Mouse (Mus musculus) cerebellum, adult 8-10 months (tissue): Measurements from ENCODE around the gene Eng.

Experiments used
- DNase-seq: peaks from one replicate; pipeline ENCODE4 v3.0.0; 2022

Eng gene

DNA sequence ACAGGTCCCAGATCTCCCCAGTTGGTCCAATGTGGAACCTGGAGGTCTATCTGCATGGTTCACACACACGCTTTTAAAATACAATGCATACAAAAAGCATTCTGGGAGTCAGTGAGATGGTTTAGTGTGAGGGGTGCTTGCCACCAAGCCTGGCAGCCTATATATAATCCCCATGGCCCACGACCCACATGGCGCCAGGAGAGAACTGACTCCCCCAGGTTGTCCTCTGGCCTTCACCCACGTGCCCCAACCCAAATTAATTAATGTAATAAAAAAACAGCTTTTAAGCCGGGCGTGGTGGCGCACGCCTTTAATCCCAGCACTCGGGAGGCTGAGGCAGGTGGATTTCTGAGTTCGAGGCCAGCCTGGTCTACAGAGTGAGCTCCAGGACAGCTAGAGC is 37.3 kb downstream of the Eng start:
- DNase-seq, result no peak

DNA sequence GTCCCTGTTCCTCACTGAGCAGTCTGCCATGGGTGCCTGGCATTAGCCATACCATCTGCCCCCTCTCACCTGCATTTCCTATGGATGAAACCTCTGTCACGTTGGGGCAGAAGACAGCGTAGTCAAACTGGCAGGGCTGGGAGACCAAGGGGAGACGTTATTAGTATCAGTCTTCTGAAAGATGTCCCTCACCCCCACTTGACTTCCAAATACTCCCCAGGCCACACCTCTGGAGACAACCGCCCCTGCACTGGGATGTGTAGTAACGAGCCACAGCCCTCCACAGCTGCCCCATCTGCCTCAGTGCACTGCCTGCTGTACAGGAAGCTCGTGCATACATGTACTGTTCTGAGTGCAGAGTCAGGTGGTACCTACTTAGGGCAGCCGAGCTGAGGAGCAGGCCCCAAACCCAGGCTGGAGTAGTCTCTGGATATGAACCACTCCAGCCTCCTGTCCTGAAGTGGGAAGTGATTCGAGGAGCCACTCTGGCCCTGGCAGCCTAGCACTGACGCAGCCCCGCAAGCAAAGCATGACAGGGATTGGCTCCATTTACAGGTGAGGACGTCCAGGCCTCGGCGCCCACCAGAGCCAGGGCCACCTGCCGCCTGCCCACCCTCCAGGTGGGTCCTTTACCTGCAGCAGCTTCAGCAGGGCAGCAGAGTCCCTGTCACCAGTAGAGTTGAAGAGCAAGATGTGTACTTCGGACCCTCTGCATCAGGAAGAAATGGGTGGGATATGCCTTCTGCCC is 38.5 kb downstream of the Eng start:
- no peak for DNase-seq

DNA sequence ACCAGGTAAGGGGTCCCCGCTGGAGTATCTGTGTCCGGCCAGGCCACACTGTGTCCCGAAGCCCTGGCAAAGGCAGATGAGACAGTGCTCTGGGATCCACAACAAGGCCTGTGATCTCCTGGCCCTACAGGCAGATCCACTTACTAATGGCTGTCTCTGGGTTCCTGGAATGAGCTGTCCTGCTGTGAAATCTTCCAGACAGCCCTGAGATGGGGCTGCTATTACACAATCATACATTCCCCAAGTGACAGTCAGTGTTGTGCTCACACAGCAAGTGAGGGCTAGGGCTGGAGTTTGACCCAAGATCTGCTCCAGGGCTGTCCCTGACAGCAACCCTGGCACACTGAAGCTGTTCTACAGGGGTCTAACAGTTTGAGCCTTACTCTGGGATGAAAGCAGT is 39.4 kb downstream of the Eng start:
- no peak for DNase-seq

DNA sequence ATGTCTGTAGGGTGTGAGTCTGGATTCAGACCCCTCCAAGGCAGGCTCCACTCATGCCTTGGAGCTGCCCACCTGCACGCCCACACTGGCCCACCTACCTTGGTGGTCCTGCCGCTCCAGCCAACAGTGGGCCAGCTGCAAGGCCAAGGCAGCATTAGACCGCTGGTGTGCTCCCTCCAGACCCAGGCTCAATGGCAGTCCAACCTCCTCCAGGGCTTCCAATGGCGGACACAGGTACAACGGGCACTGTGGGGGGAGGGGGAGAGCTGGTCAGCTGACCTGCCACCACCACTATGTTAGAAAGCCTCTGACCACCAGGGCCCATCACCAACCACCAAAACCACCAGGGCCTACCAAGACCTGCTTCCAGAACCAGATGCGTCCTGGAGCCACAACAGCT is 40.2 kb downstream of the Eng start:
- no peak for DNase-seq

DNA sequence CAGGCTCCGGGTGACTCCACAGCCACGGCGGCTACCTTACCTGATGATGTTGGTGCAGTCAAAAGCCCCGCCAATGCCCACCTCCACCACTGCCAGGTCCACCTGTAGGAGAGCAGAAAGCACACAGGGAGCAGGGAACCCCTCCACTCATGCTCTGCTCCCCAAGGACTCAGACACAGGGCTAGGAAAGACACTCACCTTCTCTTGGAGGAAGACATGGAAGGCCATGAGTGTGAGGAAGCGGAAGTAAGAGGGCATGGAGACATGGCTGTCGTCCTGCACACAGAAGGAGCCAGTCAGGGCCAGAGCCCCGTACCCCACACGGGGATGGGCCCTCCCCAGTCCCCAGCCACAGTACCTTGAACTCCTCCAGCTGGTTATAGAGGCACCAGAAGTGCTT is 41.2 kb downstream of the Eng start:
- no peak for DNase-seq

DNA sequence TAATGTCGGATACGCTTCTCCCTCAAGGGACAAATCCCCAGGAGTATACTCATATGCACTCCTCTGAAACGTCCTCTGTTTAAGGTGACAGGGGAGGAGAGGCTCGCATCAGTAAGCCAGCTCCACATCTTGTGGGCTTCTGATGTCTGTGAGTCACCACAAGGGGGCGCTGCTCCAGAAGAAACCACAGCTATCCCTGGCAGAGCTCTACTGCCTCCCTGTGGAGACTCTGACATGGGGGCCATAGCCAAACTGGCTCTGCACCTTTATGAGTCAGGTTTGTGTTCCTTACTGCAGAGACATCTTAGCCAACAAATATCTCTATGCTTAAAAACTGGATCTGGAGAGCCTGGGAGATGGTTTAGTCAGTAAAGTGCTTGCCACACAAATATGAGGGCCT is 43.0 kb downstream of the Eng start:
- peak; percentile 88 for DNase-seq

DNA sequence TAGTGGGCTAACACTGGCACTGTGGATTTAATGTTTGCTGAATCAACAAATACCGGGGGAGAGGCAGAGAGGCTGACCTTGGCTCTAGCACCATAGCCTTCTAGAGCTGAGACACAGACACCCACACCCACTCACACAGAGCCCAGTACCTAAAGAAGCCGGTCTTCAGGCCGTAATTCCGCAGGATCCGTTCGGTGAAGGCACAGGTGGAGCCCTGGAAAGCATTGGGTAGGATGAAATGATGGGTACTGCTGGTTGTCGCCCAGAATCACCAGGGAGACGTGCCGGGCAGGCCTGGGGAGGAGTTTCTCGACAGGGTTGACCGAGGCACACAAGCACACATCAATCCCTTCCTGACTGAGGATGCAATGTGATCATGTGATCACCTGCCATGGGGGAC is 44.6 kb downstream of the Eng start:
- DNase-seq, result no peak

DNA sequence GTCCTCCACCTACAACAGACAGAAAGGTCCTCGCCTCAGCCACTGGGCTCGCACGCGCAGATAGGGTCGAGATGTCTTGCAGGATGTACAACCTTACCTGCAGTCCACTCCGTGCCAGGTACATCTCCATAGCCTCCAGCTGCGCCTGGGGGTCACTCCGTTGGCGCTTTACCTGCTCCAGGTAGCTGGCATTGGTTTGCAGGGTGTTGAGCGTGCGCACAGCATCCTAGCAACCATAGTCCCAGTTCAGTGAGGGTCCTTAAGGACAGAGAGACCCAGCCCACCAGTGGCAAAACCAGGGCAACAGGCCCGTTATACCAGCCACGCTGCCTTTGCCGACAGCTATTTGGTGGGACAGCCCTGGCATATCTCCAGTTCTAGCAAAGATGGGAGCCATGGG is 46.1 kb downstream of the Eng start:
- DNase-seq, result no peak

DNA sequence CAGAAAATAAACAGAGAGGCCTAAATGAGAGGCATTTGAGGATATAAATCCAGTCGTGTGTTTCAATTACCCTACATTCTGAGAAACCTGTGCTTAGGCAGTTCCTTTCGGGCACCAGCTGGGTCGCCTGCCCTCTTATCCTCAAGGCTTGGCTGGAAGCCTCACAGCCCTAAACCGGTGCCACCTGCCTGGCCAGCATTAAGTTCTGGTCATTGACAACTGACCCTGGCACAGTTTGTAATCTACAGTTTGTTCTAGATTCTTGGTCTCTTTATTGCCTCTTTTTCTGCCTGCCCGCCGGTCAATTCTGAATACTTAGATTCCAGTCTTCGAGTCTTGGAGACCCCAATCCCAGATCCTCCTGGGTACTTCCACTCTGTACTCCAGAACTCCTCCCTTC is 46.9 kb downstream of the Eng start:
- no peak for DNase-seq

DNA sequence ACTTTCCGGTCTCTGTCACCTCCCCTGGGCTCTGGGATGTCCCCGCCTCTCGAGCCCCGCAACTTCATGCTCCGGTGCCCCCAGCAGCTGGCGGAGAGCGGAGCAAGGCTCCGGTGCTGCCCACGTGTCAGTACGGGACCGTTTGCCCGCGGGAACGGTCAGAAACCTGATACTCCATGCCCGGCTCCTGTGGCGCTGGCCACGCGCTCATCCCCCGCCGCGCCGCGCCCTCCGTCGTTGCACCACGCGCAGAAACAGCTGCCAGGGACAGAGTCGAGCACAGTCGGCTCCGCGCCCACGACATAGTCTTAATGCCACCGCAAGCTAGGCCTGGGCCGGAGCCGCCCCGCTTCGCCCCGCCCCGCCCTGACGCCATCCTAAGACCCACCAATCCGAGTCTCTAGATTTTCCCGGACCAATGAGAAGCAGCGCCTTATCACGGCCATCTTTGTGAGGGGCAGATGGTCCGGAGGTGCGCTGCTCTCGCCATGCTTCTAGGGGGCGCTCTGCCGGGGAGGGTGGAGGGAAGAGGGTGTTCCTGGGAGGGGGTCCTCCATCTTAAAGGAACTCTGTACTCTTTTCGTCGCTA is 47.5 kb downstream of the Eng start:
- peak; percentile 95 for DNase-seq

DNA sequence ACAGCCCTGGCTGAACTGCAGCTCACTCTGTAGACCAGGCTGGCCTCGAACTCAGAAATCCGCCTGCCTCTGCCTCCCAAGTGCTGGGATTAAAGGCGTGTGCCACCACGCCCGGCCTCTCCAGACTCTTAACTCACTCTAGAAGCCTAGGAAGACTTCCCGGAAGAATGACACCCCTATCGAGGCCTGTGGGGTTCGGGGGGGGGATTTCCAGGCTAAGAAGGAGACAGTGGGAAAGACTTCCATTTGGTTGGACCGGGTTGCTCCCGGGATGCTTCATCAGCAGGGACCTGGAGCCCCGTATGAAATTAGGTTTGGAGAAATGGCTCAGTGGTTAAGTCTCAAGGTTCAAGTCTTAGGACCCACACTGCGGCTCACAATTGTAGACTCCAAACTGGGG is 48.3 kb downstream of the Eng start:
- DNase-seq, result no peak

DNA sequence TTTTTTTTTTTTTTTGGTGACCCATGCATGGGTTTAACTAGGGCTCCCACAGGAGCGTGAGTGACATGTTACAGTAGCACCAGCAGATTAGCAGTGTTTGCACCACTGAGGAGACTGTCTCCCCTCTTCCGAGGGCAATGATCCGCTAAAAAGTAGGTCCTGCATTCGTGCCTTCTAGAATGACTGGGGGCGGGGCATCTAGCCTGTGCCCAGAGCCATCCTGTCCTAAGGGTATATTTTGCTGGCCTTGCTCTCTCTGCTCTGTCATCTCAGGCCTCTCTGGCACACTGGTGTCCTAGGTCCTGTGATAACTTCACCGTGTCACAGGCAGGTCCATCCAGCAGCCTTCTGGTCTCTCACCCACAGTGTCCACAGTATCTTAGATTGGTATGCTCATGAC is 53.3 kb downstream of the Eng start:
- DNase-seq, result no peak

DNA sequence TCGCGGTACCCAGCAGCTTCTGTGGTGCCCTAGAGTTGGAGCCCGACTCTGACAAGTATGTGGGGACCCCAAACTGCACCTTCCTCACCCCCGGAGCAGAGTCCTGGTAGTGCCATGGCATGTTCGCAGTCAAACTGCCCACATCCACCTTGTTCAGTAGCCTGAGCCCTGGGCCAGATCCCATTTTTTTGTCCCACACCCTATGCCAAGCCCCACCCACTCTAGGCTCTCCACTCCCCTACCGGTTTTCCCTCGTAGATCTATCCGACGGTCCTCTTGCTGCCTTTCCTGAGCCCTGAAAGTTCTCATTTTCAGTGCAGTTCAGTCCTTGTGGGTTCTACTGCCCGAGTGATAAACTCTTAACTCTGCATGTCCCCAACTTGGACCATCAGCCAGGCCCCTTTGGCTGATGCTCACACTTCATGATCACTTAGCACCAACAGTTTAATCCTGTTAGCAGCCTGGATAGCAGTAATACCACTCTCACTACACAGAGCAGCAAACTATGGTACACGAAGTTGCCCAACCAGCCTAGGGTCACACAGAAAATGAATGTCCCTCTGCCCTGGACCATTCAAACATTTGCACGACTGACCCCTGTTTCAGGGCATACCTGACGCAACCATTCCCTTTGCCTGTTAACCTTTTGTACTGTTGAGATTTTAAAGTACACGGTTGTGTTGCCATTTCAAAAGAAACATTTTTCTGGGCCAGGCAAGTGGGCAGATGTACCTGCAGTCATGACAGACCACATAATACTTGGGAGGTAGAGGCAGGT is 54.8 kb downstream of the Eng start:
- no peak for DNase-seq

DNA sequence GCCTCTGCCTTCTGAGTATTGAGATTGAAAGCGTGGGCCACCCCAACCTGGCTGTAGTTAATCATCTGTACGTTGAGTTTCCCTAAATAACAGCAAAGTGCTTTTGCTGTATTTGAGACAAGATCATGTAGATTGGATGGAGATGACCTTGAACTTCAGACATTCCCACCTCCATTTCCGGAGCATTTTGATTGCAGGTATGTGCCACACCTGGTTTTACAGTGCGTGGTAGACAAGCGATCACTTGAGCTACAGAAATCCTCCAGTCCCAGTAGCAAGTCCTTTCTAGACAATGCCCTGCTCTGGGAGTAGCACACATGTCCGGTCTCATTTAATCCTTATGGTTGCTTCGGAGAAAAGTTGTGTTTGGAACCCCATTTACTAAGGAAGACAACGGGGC is 56.7 kb downstream of the Eng start:
- DNase-seq, result no peak

DNA sequence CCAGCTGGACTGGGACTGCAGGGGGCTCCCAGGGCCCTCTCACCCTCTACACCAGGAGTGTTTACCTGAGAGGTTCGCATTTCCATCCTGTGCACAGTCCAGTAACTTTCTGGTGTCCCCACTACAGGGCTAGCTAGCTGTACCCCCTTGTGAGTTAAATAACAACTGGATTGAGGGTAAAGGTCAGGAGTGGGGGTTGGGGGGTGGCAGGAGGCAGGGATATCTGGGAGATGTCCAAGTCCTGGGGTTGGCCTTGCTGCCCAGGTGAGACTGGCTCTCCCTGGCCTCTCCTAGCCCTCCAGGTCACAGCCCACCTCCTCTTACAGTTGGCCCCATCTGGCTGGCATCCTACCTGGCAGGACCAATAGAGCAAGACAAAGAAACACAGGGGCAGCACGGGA is 57.6 kb downstream of the Eng start, which contains the start of gene Fpgs:
Gene Fpgs, minus strand, starts transcription at position 125 of the 401 bp plus-strand sequence.
- DNase-seq, result no peak

DNA sequence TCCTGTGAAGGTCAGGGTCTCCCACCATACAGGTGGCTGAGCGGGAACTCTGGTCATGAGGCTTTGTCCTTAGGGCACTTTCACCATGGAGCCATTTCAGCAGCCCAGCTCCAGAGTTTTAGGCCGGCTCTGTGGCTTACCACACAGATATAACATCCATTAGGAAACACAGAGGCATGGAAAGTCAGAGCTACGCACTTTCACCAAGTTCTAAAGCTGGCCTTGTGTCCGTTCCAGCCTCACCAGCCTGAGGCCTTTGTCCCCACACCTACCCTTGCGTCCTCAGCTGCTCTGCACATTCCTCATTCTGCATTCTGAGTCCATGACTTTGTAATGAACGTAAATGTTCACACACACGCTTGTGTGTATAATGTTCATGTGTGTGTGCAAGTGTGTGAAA is 58.6 kb downstream of the Eng start:
- no peak for DNase-seq

DNA sequence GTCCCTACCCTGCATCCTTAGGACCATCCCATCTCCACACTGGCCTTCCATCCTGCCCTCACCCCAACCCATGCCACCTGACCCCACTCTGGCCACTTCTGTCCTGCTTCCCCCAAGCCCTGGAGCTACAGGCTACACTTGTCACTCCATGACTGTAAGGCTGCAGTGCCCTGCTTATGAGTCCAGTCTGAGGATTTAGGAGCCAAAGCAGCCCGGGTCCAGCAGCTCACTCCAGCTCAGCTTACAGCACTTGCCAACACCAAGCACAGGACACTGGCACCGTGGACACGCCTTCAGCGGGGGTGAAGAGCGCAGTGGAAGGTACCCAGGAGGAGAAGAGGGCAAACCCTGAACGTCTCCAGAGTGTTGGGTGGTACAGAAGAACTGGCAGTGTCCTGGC is 60.6 kb downstream of the Eng start:
- DNase-seq, result no peak

DNA sequence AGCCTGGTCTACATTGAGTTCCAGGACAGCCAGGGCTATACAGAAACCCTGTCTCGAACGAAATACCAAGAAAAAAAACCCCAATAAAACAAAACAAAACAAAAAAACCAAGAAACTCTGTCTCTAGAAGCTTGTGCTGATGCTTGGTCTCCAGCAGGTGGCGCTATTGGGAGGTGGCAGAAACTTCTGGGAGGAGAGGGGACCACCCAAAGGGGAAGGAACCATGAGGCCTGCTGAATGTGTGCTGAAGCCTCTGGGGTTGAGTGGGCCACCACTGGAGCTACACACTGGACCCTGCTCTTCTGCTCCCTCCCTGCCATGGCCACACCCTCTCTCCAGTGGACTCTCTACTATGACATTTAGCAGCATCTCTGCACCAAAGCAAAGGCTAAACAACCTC is 62.2 kb downstream of the Eng start:
- peak; percentile 46 for DNase-seq

DNA sequence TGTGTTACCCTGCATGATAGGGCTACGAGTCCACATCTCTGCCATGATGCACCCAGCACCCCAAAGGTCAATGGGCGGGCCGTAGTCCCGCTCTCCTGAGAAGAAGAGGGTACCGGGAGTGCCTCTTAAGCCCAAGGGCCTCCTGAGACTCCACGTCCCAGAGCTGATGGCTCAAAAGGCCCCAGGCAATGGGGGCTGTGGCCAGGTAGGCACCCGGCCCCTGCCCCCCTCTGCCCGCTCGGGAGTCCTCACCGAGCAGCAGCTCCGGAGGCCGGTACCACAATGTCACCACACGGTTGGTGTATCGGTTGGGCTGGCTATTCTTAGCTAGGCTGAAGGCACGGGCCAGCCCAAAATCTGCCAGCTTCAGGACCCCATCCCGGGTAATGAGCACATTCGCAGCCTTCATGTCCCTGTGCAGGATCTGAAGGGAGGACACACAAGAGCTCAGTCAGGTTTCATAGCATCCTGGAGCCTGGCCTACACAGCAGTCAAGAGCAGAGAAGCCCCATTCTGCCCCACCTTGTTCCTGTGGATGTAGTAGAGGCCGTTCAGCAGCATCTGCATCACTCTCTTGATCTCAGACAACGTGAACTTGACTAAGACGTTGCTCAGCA is 63.2 kb downstream of the Eng start:
- no peak for DNase-seq

DNA sequence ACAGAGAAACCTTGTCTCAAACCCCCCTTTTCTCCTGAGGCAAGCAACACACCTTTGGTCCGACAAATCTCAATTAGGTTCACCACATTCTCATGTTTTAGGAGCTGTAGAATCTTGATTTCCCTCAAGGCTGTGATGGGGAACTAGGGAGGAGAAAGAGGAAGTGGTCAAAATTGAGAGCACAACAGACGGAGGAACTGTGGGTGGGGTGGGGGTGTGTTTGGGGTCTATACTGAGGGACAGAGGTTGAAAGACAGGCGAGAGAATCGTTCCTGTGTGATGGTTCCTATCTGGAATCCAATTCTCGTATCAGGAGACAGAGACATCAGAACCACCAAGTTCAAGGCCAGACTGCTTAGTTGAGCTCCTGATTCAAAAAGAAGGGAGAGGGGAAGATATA is 64.0 kb downstream of the Eng start:
- DNase-seq, result no peak

DNA sequence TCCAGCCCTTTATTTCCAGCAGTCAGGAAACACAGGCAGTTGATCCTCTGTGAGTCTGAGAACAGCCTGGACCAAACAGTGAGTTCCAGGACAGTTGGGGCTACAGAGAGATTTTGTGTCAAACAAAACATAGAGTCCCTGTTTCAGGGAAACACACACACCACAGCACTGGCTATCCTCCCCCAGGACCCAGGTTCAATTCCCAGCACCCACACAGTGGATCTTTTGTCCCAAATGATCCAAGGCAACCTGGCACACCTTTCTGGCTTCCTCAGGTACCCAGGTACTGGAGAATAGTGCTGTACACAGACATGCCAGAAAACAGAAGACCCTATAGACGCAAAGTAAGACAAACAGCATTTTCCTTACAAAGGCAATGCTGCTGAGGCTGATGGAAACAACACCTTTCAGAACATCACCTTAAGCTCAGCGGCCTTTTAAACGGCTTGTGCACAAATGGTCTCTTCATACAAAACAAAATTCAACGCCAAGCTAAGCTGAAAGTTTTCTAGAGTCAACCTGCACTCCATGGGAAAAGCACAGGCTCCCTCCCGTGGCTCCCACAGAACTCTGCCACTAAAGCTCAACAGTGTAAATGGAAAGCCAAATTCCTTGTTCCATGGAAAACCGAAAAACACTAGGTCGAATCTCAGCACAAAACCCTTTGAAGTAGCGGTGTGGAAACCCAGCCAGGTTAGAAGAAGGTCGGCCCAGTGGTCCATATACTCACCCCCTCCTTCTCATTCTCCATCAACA is 65.1 kb downstream of the Eng start:
- no peak for DNase-seq

DNA sequence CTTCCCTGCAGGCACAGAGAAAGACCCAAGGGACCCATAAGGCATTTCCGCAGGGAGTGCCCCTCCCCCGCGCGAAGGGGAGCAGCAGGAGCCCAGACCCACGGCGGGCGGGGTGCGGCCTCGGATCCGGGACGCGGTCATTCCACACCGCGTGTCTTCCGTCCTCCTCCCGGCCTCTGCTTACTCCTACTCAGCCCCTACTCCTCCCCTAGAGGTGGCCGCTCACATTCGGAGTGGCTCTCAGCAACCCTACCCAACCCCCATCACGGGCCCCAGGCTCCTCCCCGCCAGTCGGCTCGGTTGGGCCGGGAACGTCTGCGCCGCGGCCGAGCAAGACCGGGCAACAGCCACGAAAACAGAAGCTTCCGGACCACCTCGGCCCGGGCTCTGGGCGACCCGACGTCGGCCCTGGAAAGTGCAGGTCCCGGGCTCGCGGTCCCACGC is 65.7 kb downstream of the Eng start:
- peak; percentile 59 for DNase-seq

DNA sequence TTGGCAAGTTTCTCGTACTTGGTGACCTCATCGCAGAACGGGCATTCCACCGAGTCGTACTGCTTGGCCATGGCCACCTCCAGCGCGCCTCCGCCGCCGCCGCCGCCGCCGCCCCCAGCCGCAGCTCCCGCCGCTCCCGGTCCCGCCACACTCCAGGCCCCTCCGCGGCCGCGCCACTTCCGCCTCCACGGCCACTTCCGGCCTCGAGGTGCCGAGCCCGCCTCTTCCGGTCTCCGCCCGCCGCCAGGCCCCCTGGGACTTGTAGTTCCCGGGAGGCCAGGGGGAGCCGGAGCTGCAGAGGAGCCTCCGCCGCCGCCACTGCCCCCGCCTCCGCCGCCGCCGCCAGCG is 66.2 kb downstream of the Eng start:
- DNase-seq, result peak; percentile 96
